Mouse (Mus musculus): ENCODE data around the gene Apba2. TPM values are rescaled to one million over a fixed set of nuclear protein-coding genes. Genes with fewer than 3 reads are reported as not detected.

Gene Apba2
- polyA plus RNA-seq, 1 experiment, result 1.8 TPM

DNA sequence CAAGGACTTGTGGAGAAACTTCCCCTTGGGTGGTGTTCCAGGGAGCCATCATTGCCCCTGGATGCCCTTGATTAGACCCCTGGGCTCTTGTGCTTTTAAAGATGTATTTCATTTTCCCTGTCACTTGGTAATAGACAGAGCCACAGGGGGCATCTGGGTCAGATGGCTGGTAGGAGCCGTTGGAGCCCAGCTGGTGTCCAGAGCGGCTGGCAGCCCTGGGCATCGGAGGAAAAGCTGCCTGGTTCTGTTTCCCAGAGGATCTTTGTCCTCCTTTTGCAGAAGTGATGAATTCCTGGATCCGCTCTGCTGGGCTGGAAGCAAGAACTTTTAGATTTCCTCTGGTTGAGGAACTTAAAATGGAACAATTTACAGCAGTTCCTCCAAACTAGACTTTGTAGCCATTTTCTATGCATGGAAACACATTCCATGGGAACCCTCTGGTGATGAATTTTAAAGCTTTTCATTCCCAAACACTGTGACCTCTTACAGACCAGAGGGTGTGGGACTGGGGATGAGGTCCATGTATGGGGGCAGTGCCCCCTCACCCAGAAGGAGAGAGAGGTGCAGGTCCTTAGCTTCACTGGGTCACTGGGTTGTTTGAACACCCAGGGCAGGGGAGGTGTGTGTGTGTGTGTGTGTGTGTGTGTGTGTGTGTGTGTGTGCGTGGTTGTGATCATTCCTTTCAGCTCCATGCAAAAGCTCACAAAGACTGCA is 20.3 kb downstream of the Apba2 start:
- Histone ChIP-seq H3K4me3 (replicated peaks; ENCODE audit: extremely low read depth, low read depth, low read length) (no peak overlapping the region), H3K4me1 (ENCODE audit: control insufficient read depth, insufficient read depth, low read length) (no peaks in the 10 kb centered on the region)
- DNase-seq, result no peak
- no peak for TF ChIP-seq POLR2A (IDR thresholded peaks at IDR 0.05; ENCODE audit: borderline replicate concordance, extremely low read depth, low read depth, low read length)
- no peak for TF ChIP-seq CTCF (IDR thresholded peaks at IDR 0.05; ENCODE audit: insufficient read depth, low read length)
- WGBS, result 85% methylated on average over 5 of the region's 5 CpGs

DNA sequence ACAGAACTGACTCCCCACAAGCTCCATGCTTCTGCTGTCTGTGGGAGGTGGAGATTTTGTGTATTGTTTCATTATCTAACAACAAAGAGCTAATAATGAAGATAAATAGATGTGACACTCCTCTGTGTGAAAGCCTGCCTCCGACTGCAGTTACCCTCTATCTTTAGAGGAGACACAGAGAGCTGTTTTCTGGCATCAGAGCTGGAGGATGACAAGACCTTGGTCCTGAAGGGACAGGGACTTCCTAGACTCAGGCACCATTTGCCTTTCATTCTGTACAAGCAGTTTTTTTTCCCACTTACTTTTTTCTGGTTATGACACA is 20.9 kb downstream of the Apba2 start:
- DNase-seq, result no peak
- WGBS, result 25% methylated on average over 1 of the region's 1 CpGs
- no peak overlapping the region for H3K4me3 ChIP-seq (replicated peaks; ENCODE audit: extremely low read depth, low read depth, low read length)
- TF ChIP-seq CTCF (IDR thresholded peaks at IDR 0.05; ENCODE audit: insufficient read depth, low read length), result no peak
- no peak for TF ChIP-seq POLR2A (IDR thresholded peaks at IDR 0.05; ENCODE audit: borderline replicate concordance, extremely low read depth, low read depth, low read length)
- no peaks in the 10 kb centered on the region for H3K4me1 ChIP-seq (ENCODE audit: control insufficient read depth, insufficient read depth, low read length)

DNA sequence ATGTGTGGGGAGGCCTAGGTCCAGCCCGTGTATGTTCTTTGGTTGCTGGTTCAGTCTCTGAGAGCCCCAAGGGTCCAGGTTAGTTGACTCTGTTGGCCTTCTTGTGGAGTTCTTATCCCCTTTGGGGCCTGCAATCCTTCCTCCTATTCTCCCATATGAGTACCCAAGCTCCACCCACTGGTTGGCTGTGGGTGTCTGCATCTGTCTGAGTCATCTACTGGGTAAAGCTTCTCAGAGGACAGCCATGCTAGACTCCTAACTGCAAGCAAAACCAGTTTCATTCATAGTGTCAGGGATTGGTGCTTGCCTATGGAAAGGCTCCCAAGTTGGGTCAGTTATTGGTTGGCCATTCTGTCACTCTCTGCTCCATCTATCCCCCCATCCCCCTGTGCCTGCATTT is 29.8 kb downstream of the Apba2 start:
- 81% methylated on average over 1 of the region's 1 CpGs for WGBS
- TF ChIP-seq CTCF (IDR thresholded peaks at IDR 0.05; ENCODE audit: insufficient read depth, low read length) (no peak), POLR2A (IDR thresholded peaks at IDR 0.05; ENCODE audit: borderline replicate concordance, extremely low read depth, low read depth, low read length) (no peak)
- no peak overlapping the region for H3K4me3 ChIP-seq (replicated peaks; ENCODE audit: extremely low read depth, low read depth, low read length)
- DNase-seq, result no peak
- no peaks in the 10 kb centered on the region for H3K4me1 ChIP-seq (ENCODE audit: control insufficient read depth, insufficient read depth, low read length)

DNA sequence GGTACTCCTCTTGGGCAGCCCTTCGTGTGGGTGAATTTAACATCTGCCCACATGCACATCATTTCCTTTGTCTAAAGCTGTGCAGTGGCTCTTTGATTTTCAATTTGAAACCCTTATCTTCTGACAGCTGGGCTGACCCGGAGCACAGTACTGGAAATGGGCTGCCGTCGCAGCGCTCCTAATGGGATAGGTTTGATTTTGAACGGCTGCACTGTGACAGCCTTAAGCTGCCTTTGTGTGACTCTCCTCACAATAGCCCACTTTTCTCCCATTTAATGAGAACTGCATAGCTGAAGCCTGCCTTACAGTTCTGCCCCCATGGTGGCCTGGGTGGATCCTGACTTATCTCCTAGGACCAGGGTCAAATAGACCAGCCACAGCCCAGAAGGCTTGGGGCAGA is 31.9 kb downstream of the Apba2 start:
- no peak for DNase-seq
- 69% methylated on average over 6 of the region's 6 CpGs for WGBS
- Histone ChIP-seq H3K4me1 (ENCODE audit: control insufficient read depth, insufficient read depth, low read length) (no peaks in the 10 kb centered on the region), H3K4me3 (replicated peaks; ENCODE audit: extremely low read depth, low read depth, low read length) (no peak overlapping the region)
- TF ChIP-seq POLR2A (IDR thresholded peaks at IDR 0.05; ENCODE audit: borderline replicate concordance, extremely low read depth, low read depth, low read length), result no peak

DNA sequence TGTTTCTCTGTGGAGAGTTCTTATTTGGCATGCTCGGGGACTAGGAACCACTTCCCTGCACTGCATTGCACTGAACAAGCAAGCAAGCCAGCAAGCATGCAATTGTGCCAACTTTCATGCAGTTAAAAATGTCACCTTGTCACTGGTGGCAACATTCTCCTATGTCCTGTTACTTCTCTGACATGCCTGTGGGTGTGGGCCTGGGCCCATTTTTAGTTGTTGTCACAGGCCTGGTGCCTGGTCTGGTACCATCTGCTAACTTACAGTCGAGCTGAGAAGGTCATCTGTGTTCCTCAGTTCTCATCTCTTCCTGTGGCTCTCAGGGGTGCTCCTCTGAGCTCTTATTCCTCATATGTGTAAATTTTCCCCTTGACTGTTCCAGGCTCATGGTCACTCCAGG is 33.8 kb downstream of the Apba2 start:
- DNase-seq, result no peak
- Histone ChIP-seq H3K4me1 (ENCODE audit: control insufficient read depth, insufficient read depth, low read length) (no peaks in the 10 kb centered on the region), H3K4me3 (replicated peaks; ENCODE audit: extremely low read depth, low read depth, low read length) (no peak overlapping the region)
- no peak for TF ChIP-seq CTCF (IDR thresholded peaks at IDR 0.05; ENCODE audit: insufficient read depth, low read length)
- TF ChIP-seq POLR2A (IDR thresholded peaks at IDR 0.05; ENCODE audit: borderline replicate concordance, extremely low read depth, low read depth, low read length), result no peak
- WGBS, result 55% methylated on average over 2 of the region's 2 CpGs

DNA sequence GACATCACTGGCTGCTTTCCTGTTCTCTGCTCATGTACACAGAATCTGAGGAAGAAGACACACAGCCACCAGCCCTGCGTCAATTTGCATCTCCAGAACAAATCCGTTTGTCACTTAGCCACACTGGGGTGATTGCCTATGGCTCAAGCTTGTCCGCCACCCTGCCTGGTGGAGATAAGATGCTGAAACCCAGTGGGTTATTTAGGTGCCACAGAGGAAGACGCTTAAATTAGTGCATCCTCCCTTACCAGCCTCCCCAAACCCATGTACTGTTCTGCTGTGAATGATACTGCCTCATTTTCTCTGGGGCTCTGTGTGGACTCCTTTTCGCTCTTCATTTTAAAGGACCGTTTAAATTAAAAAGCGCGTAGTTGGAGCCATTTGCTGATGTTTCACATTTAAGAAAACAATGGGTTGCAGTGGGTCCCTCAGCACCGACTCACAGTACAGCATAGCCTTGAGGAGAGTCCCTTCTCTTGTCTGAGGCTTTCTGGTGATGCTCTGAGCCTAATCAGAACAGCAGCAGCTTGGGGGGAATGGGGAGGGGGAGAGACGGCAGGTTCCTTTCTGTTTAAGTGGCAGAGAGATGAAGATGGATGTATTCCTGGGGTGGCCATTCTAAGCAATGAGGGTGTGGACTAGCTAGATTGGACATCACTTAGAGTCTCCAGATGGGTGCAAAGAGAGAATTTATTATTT is 38.1 kb downstream of the Apba2 start:
- TF ChIP-seq CTCF (IDR thresholded peaks at IDR 0.05; ENCODE audit: insufficient read depth, low read length), result no peak
- no peak for TF ChIP-seq POLR2A (IDR thresholded peaks at IDR 0.05; ENCODE audit: borderline replicate concordance, extremely low read depth, low read depth, low read length)
- no peak for DNase-seq
- Histone ChIP-seq H3K4me1 (ENCODE audit: control insufficient read depth, insufficient read depth, low read length) (no peaks in the 10 kb centered on the region), H3K4me3 (replicated peaks; ENCODE audit: extremely low read depth, low read depth, low read length) (no peak overlapping the region)
- 59% methylated on average over 10 of the region's 10 CpGs for WGBS

DNA sequence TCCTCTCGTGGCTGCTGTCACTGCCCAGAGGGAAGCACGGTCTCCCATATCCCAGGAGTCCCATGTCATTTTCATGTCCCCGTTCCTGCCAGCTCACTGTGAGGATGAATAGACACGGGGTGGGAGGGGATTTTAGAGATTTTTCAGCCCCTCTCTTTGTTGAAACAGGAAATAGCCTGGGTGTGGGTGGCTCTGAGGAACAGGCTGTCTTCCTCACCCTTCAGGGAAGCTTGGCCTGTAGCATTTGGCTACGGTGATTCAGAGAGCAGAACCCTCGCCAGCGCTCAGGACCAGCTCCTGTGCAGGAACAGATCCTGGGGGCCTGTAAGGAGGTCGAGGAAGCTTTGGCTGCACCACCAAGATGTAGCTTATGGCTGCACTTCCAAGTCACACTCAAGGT is 45.3 kb downstream of the Apba2 start:
- WGBS, result 52% methylated on average over 8 of the region's 8 CpGs
- TF ChIP-seq POLR2A (IDR thresholded peaks at IDR 0.05; ENCODE audit: borderline replicate concordance, extremely low read depth, low read depth, low read length), result no peak
- DNase-seq, result no peak
- no peak overlapping the region for H3K4me3 ChIP-seq (replicated peaks; ENCODE audit: extremely low read depth, low read depth, low read length)
- no peaks in the 10 kb centered on the region for H3K4me1 ChIP-seq (ENCODE audit: control insufficient read depth, insufficient read depth, low read length)

DNA sequence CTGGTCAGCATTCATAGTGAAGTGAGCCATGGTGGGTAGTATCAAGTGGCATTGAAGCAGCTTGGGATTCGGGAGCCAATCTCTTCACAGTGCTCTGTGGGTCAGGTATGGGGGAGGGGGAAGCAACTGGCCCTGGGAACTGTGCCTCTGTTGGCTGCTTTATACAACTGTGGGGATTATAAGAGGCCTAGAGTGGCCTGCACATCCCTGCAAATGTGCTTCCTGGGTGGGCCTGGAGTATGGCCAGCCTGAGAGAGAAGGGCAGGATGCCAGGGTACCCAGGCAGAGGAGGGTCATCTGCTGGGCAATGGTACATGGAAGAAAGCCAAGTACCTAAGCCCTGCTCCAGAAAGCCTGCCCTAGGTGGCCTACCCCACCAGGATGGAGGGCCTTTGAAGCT is 49.4 kb downstream of the Apba2 start:
- 56% methylated on average over 1 of the region's 1 CpGs for WGBS
- Histone ChIP-seq H3K4me1 (ENCODE audit: control insufficient read depth, insufficient read depth, low read length) (no peaks in the 10 kb centered on the region), H3K4me3 (replicated peaks; ENCODE audit: extremely low read depth, low read depth, low read length) (no peak overlapping the region)
- TF ChIP-seq CTCF (IDR thresholded peaks at IDR 0.05; ENCODE audit: insufficient read depth, low read length), result no peak
- no peak for TF ChIP-seq POLR2A (IDR thresholded peaks at IDR 0.05; ENCODE audit: borderline replicate concordance, extremely low read depth, low read depth, low read length)
- no peak for DNase-seq

DNA sequence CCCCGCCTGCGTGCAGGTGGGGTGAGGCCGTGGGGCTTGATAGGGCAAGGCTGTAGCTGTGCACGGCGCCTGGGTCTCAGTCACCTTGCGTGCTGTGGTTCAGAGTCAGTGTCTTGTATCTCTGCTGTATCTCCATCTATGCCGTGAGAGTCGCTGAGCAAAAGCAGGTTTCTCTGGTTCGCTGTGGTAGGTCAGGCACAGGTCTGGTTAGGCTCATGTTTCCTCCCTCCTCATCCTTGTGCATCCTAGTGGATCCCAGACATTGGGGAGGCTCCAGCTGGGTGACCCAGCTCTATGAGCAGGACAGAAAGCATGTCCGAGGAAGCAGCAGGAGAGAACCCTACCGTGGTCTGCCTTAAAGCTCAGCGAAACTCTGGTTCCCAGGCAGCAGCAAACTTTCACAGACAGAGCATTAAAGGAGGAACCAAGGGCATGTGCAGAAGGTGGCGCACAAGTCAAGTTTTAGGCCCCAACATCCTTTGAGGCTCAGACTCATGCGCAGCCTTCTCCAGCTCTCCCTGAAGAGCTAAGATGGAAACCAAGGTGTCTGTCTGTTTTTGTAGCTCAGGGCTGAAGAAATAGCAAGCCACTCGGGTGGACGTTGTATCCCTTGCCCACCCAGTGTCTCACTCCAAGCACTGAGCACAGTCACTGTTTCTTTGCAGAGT is 51.2 kb downstream of the Apba2 start:
- H3K4me3 ChIP-seq (replicated peaks; ENCODE audit: extremely low read depth, low read depth, low read length), result no peak overlapping the region
- 0 out of 2 replicates have a peak, but pooled peaks have one; percentile 29 for TF ChIP-seq CTCF (IDR thresholded peaks at IDR 0.05; ENCODE audit: insufficient read depth, low read length)
- no peak for TF ChIP-seq POLR2A (IDR thresholded peaks at IDR 0.05; ENCODE audit: borderline replicate concordance, extremely low read depth, low read depth, low read length)
- H3K4me1 ChIP-seq (ENCODE audit: control insufficient read depth, insufficient read depth, low read length), result no peaks in the 10 kb centered on the region
- DNase-seq, result no peak
- 82% methylated on average over 14 of the region's 16 CpGs for WGBS

All from lung, adult 2 months (tissue).